Mouse (Mus musculus) CD8-positive naive resting alpha-beta T cell, adult 57 days (primary cell): ENCODE measurements around the gene Olfr248. TPM values are rescaled to one million over a fixed set of nuclear protein-coding genes. Genes with fewer than 3 reads are reported as not detected.

Experiments used
- total RNA-seq: library from RNA; stranded (reverse); gene quantifications from one replicate; pipeline ENCODE4 v1.2.4, GENCODE M21; 2023

Gene Olfr248
- not detected for total RNA-seq

GRCm38 (mm10) chr1:174390746-174391145 lies at the start of gene Olfr248:
Olfr248 (plus strand) TSS chr1:174391046.

GRCm38 (mm10) chr1:174364882-174365451 lies 25.9 kb upstream of the Olfr248 start, which contains the start of gene Olfr417:
Olfr417 (plus strand) TSS chr1:174365122.

DNA sequence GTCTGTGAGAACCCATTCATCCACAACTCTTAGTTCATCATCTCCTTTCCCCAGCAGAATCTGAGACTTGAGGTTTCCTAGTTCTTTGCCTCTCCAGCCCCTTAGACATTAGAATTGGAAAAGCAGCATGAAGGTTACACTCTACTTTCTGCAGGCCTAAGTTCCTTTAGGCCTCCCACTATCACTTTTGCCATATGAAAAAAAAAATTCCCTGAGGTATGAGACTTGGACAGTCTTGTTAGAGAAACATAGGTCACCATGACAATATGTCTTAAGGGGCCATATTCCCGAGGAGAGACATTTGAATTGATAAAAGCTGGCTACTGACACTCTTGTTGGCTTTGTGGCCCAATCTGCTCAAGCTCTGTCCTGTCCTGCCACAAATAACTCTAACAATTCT lies 32.9 kb downstream of the Olfr248 start, which contains the start of gene Olfr414:
TSS of gene Olfr414 (plus strand) at position 301 of the 400 bp plus-strand sequence.

Other genes starting within 250 kb of the Olfr248 start
- gene Olfr420, start 235.4 kb upstream of the Olfr248 start, total RNA-seq, result not detected
- 0.80 TPM for gene Spta1, start 218.3 kb upstream of the Olfr248 start, total RNA-seq
- not detected for gene Olfr419, start 139.0 kb upstream of the Olfr248 start, total RNA-seq
- not detected for gene Mptx1, start 60.5 kb upstream of the Olfr248 start, total RNA-seq
- not detected for gene Olfr417, start 25.9 kb upstream of the Olfr248 start, total RNA-seq
- not detected for gene Olfr414, start 33.0 kb downstream of the Olfr248 start, total RNA-seq
- gene Olfr220, start 51.0 kb downstream of the Olfr248 start, total RNA-seq, result not detected
- not detected for gene Fmn2, start 110.8 kb downstream of the Olfr248 start, total RNA-seq